Mouse (Mus musculus) forebrain, embryonic 12.5 days (tissue): Measurements from ENCODE around the gene Wdfy3. TPM values are rescaled to one million over a fixed set of nuclear protein-coding genes. Genes with fewer than 3 reads are reported as not detected.

ENCODE experiments used
- ATAC-seq: fragments of 200-750 bp; cut with Nextera tagmentation; 2 replicates; pipeline ENCODE4 v1.8.0; 2017; ENCODE audit warnings: moderate TSS enrichment; ENCODE audit not compliant: low FRiP score
- H3K27ac ChIP-seq: fragments of 300-500 bp; sonication (generic); 2 replicates; pipeline ENCODE4 v1.5.1; 2016; ENCODE audit warnings: mild to moderate bottlenecking
- H3K27me3 ChIP-seq: fragments of 300-500 bp; sonication (generic); 2 replicates; pipeline ENCODE4 v1.6.1; 2016; ENCODE audit warnings: mild to moderate bottlenecking
- H3K36me3 ChIP-seq: fragments of 300-500 bp; sonication (generic); replicated peaks from 2 replicates; pipeline ENCODE4 v1.6.1; 2016; ENCODE audit warnings: mild to moderate bottlenecking
- H3K4me1 ChIP-seq: fragments of 300-500 bp; sonication (generic); 2 replicates; pipeline ENCODE4 v1.6.1; 2016
- H3K4me2 ChIP-seq: fragments of 300-500 bp; sonication (generic); 2 replicates; pipeline ENCODE4 v1.6.1; 2016; ENCODE audit warnings: mild to moderate bottlenecking, moderate library complexity
- H3K4me3 ChIP-seq: fragments of 300-500 bp; sonication (generic); replicated peaks from 2 replicates; pipeline ENCODE4 v1.5.1; 2016; ENCODE audit warnings: mild to moderate bottlenecking
- H3K9ac ChIP-seq: fragments of 300-500 bp; sonication (generic); 2 replicates; pipeline ENCODE4 v1.6.1; 2016; ENCODE audit warnings: mild to moderate bottlenecking
- H3K9me3 ChIP-seq: fragments of 300-500 bp; sonication (generic); 2 replicates; pipeline ENCODE4 v1.6.1; 2016
- WGBS: fragments of 180-500 bp; shearing (Covaris S2); methylation state at CpG from one replicate; pipeline ENCODE4 v1.1.7; 2016; 5-methylcytosine and 5-hydroxymethylcytosine counted together
- polyA plus RNA-seq: library from polyadenylated mRNA; unstranded; fragments of >200 nt; fragmentation: Nextera tagmentation; extraction: Ambion mirVana; gene quantifications from 2 replicates; pipeline ENCODE4 v1.2.1, GENCODE M21; 2016

The Wdfy3 gene
- polyA plus RNA-seq, 1 experiment from 2014 or later: 29.7 TPM

GRCm38 (mm10) chr5:101891694-101892416, 177.9 kb downstream of the Wdfy3 start:
- ATAC-seq: no peak
- Histone ChIP-seq H3K4me3 (no peak overlapping the region), H3K27ac (no peak overlapping the region), H3K4me2 (no peak overlapping the region), H3K36me3 (peaks cover 94% of the 10 kb centered on the region), H3K9me3 (no peaks in the 10 kb centered on the region), H3K9ac (no peak overlapping the region), H3K27me3 (no peaks in the 10 kb centered on the region), H3K4me1 (no peaks in the 10 kb centered on the region)
- 91% methylated on average over 6 of the region's 6 CpGs for WGBS

- WGBS: 94% methylated on average over 19 of the region's 19 CpGs
Measured at GRCm38 (mm10) chr5:101887989-101888388, 181.7 kb downstream of the Wdfy3 start.

GRCm38 (mm10) chr5:101885039-101885438, 184.7 kb downstream of the Wdfy3 start:
- no peak overlapping the region for H3K4me2 ChIP-seq
- peaks cover 92% of the 10 kb centered on the region for H3K36me3 ChIP-seq
- no peak for ATAC-seq
- WGBS: 91% methylated on average over 12 of the region's 12 CpGs
- no peak overlapping the region for H3K9ac ChIP-seq
- no peaks in the 10 kb centered on the region for H3K27me3 ChIP-seq
- H3K9me3 ChIP-seq: no peaks in the 10 kb centered on the region
- H3K27ac ChIP-seq: no peak overlapping the region
- no peak overlapping the region for H3K4me3 ChIP-seq
- H3K4me1 ChIP-seq: no peaks in the 10 kb centered on the region

More at GRCm38 (mm10) chr5:101887989-101888388, 181.7 kb downstream of the Wdfy3 start:
- Histone ChIP-seq H3K27me3 (no peaks in the 10 kb centered on the region), H3K9me3 (no peaks in the 10 kb centered on the region), H3K27ac (no peak overlapping the region), H3K9ac (no peak overlapping the region), H3K4me2 (no peak overlapping the region), H3K36me3 (peaks cover 91% of the 10 kb centered on the region), H3K4me3 (no peak overlapping the region), H3K4me1 (no peaks in the 10 kb centered on the region)
- no peak for ATAC-seq

DNA sequence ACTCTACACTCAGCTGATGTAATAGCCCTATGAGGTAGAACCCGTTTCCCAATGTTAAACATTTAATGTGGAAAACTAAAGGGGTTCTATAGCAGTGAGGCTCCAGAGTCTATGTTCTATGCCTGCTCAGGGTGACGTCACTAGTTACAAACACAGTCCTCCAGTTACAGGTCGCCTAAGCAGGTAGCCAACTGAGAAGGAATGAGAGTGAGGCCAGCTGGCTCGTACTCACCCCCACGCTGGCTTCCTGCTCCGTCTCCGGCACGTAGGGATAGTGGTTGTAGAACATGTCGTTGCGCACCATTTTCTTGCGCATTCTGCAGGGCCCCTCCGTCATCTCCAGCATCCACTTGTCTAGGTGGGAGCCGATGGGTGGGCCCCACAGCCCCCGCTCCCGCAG, 187.5 kb downstream of the Wdfy3 start:
- no peaks in the 10 kb centered on the region for H3K27me3 ChIP-seq
- no peak overlapping the region for H3K4me2 ChIP-seq
- no peaks in the 10 kb centered on the region for H3K4me1 ChIP-seq
- no peak overlapping the region for H3K4me3 ChIP-seq
- no peak overlapping the region for H3K27ac ChIP-seq
- peaks cover 90% of the 10 kb centered on the region for H3K36me3 ChIP-seq
- ATAC-seq: no peak
- WGBS: 91% methylated on average over 15 of the region's 15 CpGs
- H3K9me3 ChIP-seq: no peaks in the 10 kb centered on the region
- H3K9ac ChIP-seq: no peak overlapping the region

GRCm38 (mm10) chr5:101879914-101880313, 189.8 kb downstream of the Wdfy3 start:
- Histone ChIP-seq H3K4me2 (no peak overlapping the region), H3K36me3 (peaks cover 84% of the 10 kb centered on the region), H3K9ac (no peak overlapping the region), H3K4me3 (no peak overlapping the region), H3K27ac (no peak overlapping the region), H3K27me3 (no peaks in the 10 kb centered on the region), H3K9me3 (no peaks in the 10 kb centered on the region), H3K4me1 (no peaks in the 10 kb centered on the region)
- WGBS: 95% methylated on average over 4 of the region's 4 CpGs
- no peak for ATAC-seq

GRCm38 (mm10) chr5:101878403-101878802, 191.3 kb downstream of the Wdfy3 start:
- H3K4me2 ChIP-seq: no peak overlapping the region
- H3K27me3 ChIP-seq: no peaks in the 10 kb centered on the region
- ATAC-seq: no peak
- no peaks in the 10 kb centered on the region for H3K9me3 ChIP-seq
- H3K4me3 ChIP-seq: no peak overlapping the region
- H3K27ac ChIP-seq: no peak overlapping the region
- H3K4me1 ChIP-seq: no peaks in the 10 kb centered on the region
- H3K9ac ChIP-seq: no peak overlapping the region
- WGBS: 83% methylated on average over 9 of the region's 9 CpGs
- peaks cover 84% of the 10 kb centered on the region for H3K36me3 ChIP-seq

DNA sequence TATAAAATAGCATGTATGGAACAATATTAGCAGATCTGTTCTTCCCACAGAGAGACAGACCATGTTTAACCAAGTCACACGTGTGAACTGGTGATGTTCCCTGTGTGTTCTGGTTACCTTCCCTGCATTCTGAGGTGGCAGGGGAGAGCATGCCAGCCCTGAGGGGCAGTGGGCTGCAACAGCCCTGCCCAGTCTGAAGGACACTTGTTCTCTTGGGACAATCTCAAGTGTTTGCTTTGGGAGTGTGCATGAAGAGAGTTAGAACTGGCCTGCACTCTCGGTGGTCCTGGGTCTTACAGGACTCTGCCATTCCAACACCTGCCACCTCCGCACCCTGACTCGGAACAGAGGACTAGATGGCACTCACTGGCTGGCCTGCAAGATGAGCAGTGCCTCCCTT, 193.5 kb downstream of the Wdfy3 start:
- no peak overlapping the region for H3K9ac ChIP-seq
- no peak for ATAC-seq
- no peaks in the 10 kb centered on the region for H3K4me1 ChIP-seq
- 97% methylated on average over 4 of the region's 4 CpGs for WGBS
- H3K4me3 ChIP-seq: no peak overlapping the region
- H3K27ac ChIP-seq: no peak overlapping the region
- peaks cover 84% of the 10 kb centered on the region for H3K36me3 ChIP-seq
- no peak overlapping the region for H3K4me2 ChIP-seq
- H3K27me3 ChIP-seq: no peaks in the 10 kb centered on the region
- no peaks in the 10 kb centered on the region for H3K9me3 ChIP-seq

GRCm38 (mm10) chr5:101866722-101867121, 203.0 kb downstream of the Wdfy3 start:
- no peak overlapping the region for H3K4me3 ChIP-seq
- no peaks in the 10 kb centered on the region for H3K4me1 ChIP-seq
- H3K9me3 ChIP-seq: no peaks in the 10 kb centered on the region
- no peak overlapping the region for H3K4me2 ChIP-seq
- H3K36me3 ChIP-seq: peaks cover 91% of the 10 kb centered on the region
- no peak overlapping the region for H3K27ac ChIP-seq
- 85% methylated on average over 2 of the region's 2 CpGs for WGBS
- H3K9ac ChIP-seq: no peak overlapping the region
- ATAC-seq: no peak
- H3K27me3 ChIP-seq: no peaks in the 10 kb centered on the region

GRCm38 (mm10) chr5:101863946-101864345, 205.8 kb downstream of the Wdfy3 start:
- 96% methylated on average over 6 of the region's 6 CpGs for WGBS
- H3K27ac ChIP-seq: no peak overlapping the region
- no peak for ATAC-seq
- H3K4me2 ChIP-seq: no peak overlapping the region
- H3K36me3 ChIP-seq: peaks cover 92% of the 10 kb centered on the region
- no peaks in the 10 kb centered on the region for H3K4me1 ChIP-seq
- no peaks in the 10 kb centered on the region for H3K9me3 ChIP-seq
- H3K9ac ChIP-seq: no peak overlapping the region
- no peak overlapping the region for H3K4me3 ChIP-seq
- no peaks in the 10 kb centered on the region for H3K27me3 ChIP-seq

GRCm38 (mm10) chr5:101862651-101863050, 207.1 kb downstream of the Wdfy3 start:
- ATAC-seq: no peak
- H3K4me2 ChIP-seq: no peak overlapping the region
- H3K27ac ChIP-seq: no peak overlapping the region
- no peaks in the 10 kb centered on the region for H3K27me3 ChIP-seq
- 93% methylated on average over 8 of the region's 8 CpGs for WGBS
- no peaks in the 10 kb centered on the region for H3K4me1 ChIP-seq
- H3K9me3 ChIP-seq: no peaks in the 10 kb centered on the region
- H3K36me3 ChIP-seq: peaks cover 93% of the 10 kb centered on the region
- H3K4me3 ChIP-seq: no peak overlapping the region
- no peak overlapping the region for H3K9ac ChIP-seq

- H3K9me3 ChIP-seq: no peaks in the 10 kb centered on the region
- no peak overlapping the region for H3K27ac ChIP-seq
- H3K4me1 ChIP-seq: no peaks in the 10 kb centered on the region
- H3K9ac ChIP-seq: no peak overlapping the region
- H3K4me3 ChIP-seq: no peak overlapping the region
- peaks cover 94% of the 10 kb centered on the region for H3K36me3 ChIP-seq
- ATAC-seq: no peak
- H3K4me2 ChIP-seq: no peak overlapping the region
- no peaks in the 10 kb centered on the region for H3K27me3 ChIP-seq
- 92% methylated on average over 18 of the region's 18 CpGs for WGBS
Measured at GRCm38 (mm10) chr5:101861786-101862571, 207.7 kb downstream of the Wdfy3 start.

- WGBS: 90% methylated on average over 10 of the region's 10 CpGs
- Histone ChIP-seq H3K4me3 (no peak overlapping the region), H3K4me2 (no peak overlapping the region), H3K9me3 (no peaks in the 10 kb centered on the region), H3K27me3 (no peaks in the 10 kb centered on the region), H3K27ac (no peak overlapping the region), H3K9ac (no peak overlapping the region), H3K36me3 (peaks cover 92% of the 10 kb centered on the region), H3K4me1 (no peaks in the 10 kb centered on the region)
- ATAC-seq: no peak
Measured at GRCm38 (mm10) chr5:101858891-101859436, 210.8 kb downstream of the Wdfy3 start.
